Mouse (Mus musculus) spleen, adult 18-20 months (tissue): Measurements from ENCODE around the gene Zfp874a.
A peak's percentile ranks its signal among the peaks of the same experiment; 100 is the strongest.

Experiments
- DNase-seq, 2 experiments: peaks; one replicate each; pipeline ENCODE4 v3.0.0; 2022; ENCODE audit warnings: mixed read lengths in 2 of 2

Gene Zfp874a

GRCm38 (mm10) chr13:67375050-67375911, 76.1 kb downstream of the Zfp874a start, which contains the start of the genes Gm28041 and Zfp456:
Gene Gm28041, minus strand, starts transcription at chr13:67375733.
Gene Zfp456, minus strand, starts transcription at chr13:67375810.
- DNase-seq = peak; percentile 72 to 81
